Mouse (Mus musculus): ENCODE data around the gene Il11ra1. TPM values are rescaled to one million over a fixed set of nuclear protein-coding genes. Genes with fewer than 3 reads are reported as not detected.
"Not testable (repeated sequence)": the region's sequence is repeated elsewhere in the genome, so short reads cannot be mapped to it uniquely, and the experiment has no call there.

Il11ra1 gene
- polyA plus RNA-seq, 1 experiment from 2014 or later, result 40.6 TPM

DNA sequence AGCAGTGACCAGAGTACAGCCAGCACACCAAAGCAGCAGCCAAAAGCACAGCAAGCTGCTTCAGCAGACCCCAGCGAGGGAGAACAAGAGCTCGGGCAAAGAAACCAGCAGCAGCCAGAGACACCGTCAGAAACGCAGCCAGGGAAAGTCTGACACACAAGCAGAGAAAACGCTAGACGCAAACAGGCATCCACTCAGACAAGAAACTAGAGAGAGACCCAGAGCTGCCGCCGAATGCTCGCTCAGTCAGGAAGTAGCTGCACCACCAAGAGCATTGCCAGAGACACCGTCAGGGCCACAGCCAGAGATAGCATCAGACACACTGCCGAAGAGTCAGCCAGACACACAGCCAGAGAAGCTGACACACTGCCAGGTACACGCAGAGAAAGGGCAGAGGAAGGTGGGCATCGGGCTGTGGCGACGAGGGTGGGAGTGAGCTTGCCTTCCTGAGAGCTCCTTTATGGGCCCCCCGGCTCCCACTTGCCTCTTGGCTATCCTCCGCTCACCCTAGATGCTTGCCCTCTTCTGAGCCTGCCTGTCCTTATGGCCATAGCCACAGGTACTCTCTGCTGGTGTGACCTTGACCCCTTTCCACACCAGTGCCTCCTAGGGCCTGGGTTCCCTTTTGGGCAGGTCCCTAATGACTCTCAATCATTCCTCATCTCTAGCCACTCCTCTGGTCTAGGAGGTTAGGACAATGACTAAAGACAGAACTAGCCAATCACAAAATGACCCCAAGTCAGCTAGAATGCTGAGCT, 23.4 kb upstream of the Il11ra1 start:
- peak overlapping the region; percentile 63 for H3K27ac ChIP-seq
- H3K27me3 ChIP-seq (ENCODE audit: control insufficient read depth, insufficient read depth, low read length), result no peaks in the 10 kb centered on the region
- no peak overlapping the region for H3K4me3 ChIP-seq (replicated peaks; ENCODE audit: low read length)
- no peaks in the 10 kb centered on the region for H3K9me3 ChIP-seq (ENCODE audit: control insufficient read depth, low read length)
- H3K36me3 ChIP-seq (replicated peaks; ENCODE audit: control insufficient read depth, insufficient read depth), result no peaks in the 10 kb centered on the region
- H3K4me2 ChIP-seq (replicated peaks), result no peak overlapping the region
- peaks cover 79% of the 10 kb centered on the region for H3K4me1 ChIP-seq (replicated peaks; ENCODE audit: control insufficient read depth, insufficient read depth, low read length)
- DNase-seq (ENCODE audit: low spot score), result no peak
- 0 out of 2 replicates have a peak overlapping the region, but pooled peaks have one; percentile 22 for H3K9ac ChIP-seq
- whole genome bisulfite sequencing, result 66% methylated on average over 17 of the region's 17 CpGs
- no peak for ATAC-seq (ENCODE audit: low FRiP score)

GRCm38 (mm10) chr4:41677006-41677629, 22.7 kb upstream of the Il11ra1 start:
- H3K36me3 ChIP-seq (replicated peaks; ENCODE audit: control insufficient read depth, insufficient read depth), result no peaks in the 10 kb centered on the region
- DNase-seq (ENCODE audit: low spot score) (no peak), ATAC-seq (ENCODE audit: low FRiP score) (peak; percentile 51)
- no peaks in the 10 kb centered on the region for H3K27me3 ChIP-seq (ENCODE audit: control insufficient read depth, insufficient read depth, low read length)
- peak overlapping the region; percentile 53 for H3K27ac ChIP-seq
- peaks cover 75% of the 10 kb centered on the region for H3K4me1 ChIP-seq (replicated peaks; ENCODE audit: control insufficient read depth, insufficient read depth, low read length)
- H3K4me3 ChIP-seq (replicated peaks; ENCODE audit: low read length), result no peak overlapping the region
- no peak overlapping the region; the same call in 1 of the 2 replicates for H3K4me2 ChIP-seq (replicated peaks)
- WGBS, result 34% methylated on average over 13 of the region's 13 CpGs
- H3K9ac ChIP-seq, result no peak overlapping the region
- no peaks in the 10 kb centered on the region for H3K9me3 ChIP-seq (ENCODE audit: control insufficient read depth, low read length)

DNA sequence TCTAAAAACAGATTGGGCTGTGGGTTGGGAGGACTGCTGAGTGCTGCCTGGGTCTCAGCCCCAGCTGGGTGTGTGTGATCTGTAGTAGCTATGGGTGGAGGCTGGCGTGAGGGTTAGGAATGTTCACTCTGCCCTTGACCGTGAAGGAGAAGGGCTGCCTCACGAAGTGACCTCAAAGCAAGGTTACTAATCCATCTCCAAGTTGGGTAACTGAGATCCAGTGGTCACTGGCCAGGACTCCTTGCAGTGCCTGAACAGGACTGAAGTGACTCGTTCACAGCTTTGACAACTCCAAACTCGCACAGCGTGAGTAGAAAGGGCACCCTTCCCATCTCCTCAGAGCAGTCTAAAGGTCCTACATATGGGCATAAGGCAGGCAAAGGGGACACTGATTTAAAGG, 20.9 kb upstream of the Il11ra1 start:
- no peak overlapping the region for H3K4me3 ChIP-seq (replicated peaks; ENCODE audit: low read length)
- no peaks in the 10 kb centered on the region for H3K9me3 ChIP-seq (ENCODE audit: control insufficient read depth, low read length)
- H3K9ac ChIP-seq, result no peak overlapping the region
- no peak for ATAC-seq (ENCODE audit: low FRiP score)
- no peak for DNase-seq (ENCODE audit: low spot score)
- H3K27me3 ChIP-seq (ENCODE audit: control insufficient read depth, insufficient read depth, low read length), result no peaks in the 10 kb centered on the region
- whole genome bisulfite sequencing, result 76% methylated on average over 6 of the region's 6 CpGs
- no peaks in the 10 kb centered on the region for H3K36me3 ChIP-seq (replicated peaks; ENCODE audit: control insufficient read depth, insufficient read depth)
- H3K4me2 ChIP-seq (replicated peaks), result no peak overlapping the region
- no peak overlapping the region for H3K27ac ChIP-seq
- peaks cover 67% of the 10 kb centered on the region for H3K4me1 ChIP-seq (replicated peaks; ENCODE audit: control insufficient read depth, insufficient read depth, low read length)

DNA sequence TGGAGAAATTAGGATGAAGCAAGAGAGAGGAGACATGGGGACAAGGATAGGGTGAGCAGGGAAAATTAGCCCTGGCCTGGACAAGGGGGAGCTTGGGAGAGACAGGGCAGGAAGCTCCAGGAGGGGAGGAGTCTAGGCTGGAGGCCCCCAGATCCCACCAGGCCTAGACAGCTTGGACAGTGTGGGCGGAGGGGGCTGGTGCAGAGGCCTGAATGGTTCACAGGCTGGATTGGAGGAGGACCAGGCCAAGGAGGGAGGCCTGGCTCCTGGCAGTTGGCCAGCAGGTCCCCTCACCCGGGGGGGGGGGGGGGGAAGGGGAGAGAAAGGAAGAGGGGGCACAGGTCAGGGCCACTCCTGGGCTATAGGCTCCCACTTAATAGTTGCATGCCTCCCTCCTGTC, 20.5 kb upstream of the Il11ra1 start:
- no peak overlapping the region for H3K4me2 ChIP-seq (replicated peaks)
- peak; percentile 34; the same call in 1 of the 2 replicates for ATAC-seq (ENCODE audit: low FRiP score)
- no peaks in the 10 kb centered on the region for H3K9me3 ChIP-seq (ENCODE audit: control insufficient read depth, low read length)
- no peak overlapping the region for H3K9ac ChIP-seq
- H3K4me1 ChIP-seq (replicated peaks; ENCODE audit: control insufficient read depth, insufficient read depth, low read length), result peaks cover 67% of the 10 kb centered on the region
- DNase-seq (ENCODE audit: low spot score), result no peak
- no peak overlapping the region for H3K4me3 ChIP-seq (replicated peaks; ENCODE audit: low read length)
- H3K36me3 ChIP-seq (replicated peaks; ENCODE audit: control insufficient read depth, insufficient read depth), result no peaks in the 10 kb centered on the region
- WGBS, result 43% methylated on average over 1 of the region's 2 CpGs
- H3K27me3 ChIP-seq (ENCODE audit: control insufficient read depth, insufficient read depth, low read length), result no peaks in the 10 kb centered on the region
- H3K27ac ChIP-seq, result no peak overlapping the region

DNA sequence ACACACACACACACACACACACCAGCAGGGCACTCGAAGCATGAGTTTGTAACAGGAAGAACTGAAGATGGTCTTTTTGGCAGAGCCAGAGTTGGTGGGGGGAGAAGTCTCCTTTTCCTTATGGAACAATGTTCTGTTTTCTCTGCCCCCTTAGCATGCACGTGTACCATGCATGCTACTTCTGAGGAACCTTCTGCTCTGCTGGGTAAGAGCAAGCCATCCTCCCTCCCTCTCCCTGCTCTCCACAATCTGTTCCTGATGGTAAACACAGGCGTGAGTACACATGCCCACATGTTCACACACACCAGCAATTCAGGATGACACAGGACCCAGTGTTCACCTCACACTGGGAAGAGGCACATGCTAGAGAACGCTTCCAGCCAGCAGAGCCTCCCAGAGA, 18.6 kb upstream of the Il11ra1 start:
- Histone ChIP-seq H3K27ac (no peak overlapping the region), H3K27me3 (ENCODE audit: control insufficient read depth, insufficient read depth, low read length) (no peaks in the 10 kb centered on the region), H3K9me3 (ENCODE audit: control insufficient read depth, low read length) (no peaks in the 10 kb centered on the region), H3K4me1 (replicated peaks; ENCODE audit: control insufficient read depth, insufficient read depth, low read length) (peaks cover 54% of the 10 kb centered on the region), H3K4me3 (replicated peaks; ENCODE audit: low read length) (no peak overlapping the region), H3K36me3 (replicated peaks; ENCODE audit: control insufficient read depth, insufficient read depth) (no peaks in the 10 kb centered on the region), H3K9ac (no peak overlapping the region), H3K4me2 (replicated peaks) (no peak overlapping the region)
- no peak for ATAC-seq (ENCODE audit: low FRiP score)
- no peak for DNase-seq (ENCODE audit: low spot score)
- 65% methylated on average over 4 of the region's 4 CpGs for WGBS

- no peak overlapping the region for H3K4me3 ChIP-seq (replicated peaks; ENCODE audit: low read length)
- H3K9me3 ChIP-seq (ENCODE audit: control insufficient read depth, low read length), result no peaks in the 10 kb centered on the region
- no peak for ATAC-seq (ENCODE audit: low FRiP score)
- H3K27me3 ChIP-seq (ENCODE audit: control insufficient read depth, insufficient read depth, low read length), result no peaks in the 10 kb centered on the region
- no peak overlapping the region for H3K27ac ChIP-seq
- no peak for DNase-seq (ENCODE audit: low spot score)
- H3K4me1 ChIP-seq (replicated peaks; ENCODE audit: control insufficient read depth, insufficient read depth, low read length), result peaks cover 46% of the 10 kb centered on the region
- H3K9ac ChIP-seq, result no peak overlapping the region
- no peaks in the 10 kb centered on the region for H3K36me3 ChIP-seq (replicated peaks; ENCODE audit: control insufficient read depth, insufficient read depth)
- WGBS, result 57% methylated on average over 10 of the region's 10 CpGs
- H3K4me2 ChIP-seq (replicated peaks), result no peak overlapping the region
Observed at GRCm38 (mm10) chr4:41681947-41682346, 17.8 kb upstream of the Il11ra1 start.

- DNase-seq (ENCODE audit: low spot score) (no peak), ATAC-seq (ENCODE audit: low FRiP score) (no peak)
- 22% methylated on average over 6 of the region's 6 CpGs for WGBS
- H3K4me1 ChIP-seq (replicated peaks; ENCODE audit: control insufficient read depth, insufficient read depth, low read length), result peaks cover 37% of the 10 kb centered on the region
- 0 out of 2 replicates have a peak overlapping the region, but pooled peaks have one; percentile 8 for H3K9ac ChIP-seq
- no peaks in the 10 kb centered on the region for H3K36me3 ChIP-seq (replicated peaks; ENCODE audit: control insufficient read depth, insufficient read depth)
- H3K9me3 ChIP-seq (ENCODE audit: control insufficient read depth, low read length), result no peaks in the 10 kb centered on the region
- no peaks in the 10 kb centered on the region for H3K27me3 ChIP-seq (ENCODE audit: control insufficient read depth, insufficient read depth, low read length)
- H3K4me2 ChIP-seq (replicated peaks), result peak overlapping the region; percentile 45
- no peak overlapping the region for H3K4me3 ChIP-seq (replicated peaks; ENCODE audit: low read length)
- H3K27ac ChIP-seq, result peak overlapping the region; percentile 68; the same call in 1 of the 2 replicates
Observed at GRCm38 (mm10) chr4:41682789-41683188, 17.0 kb upstream of the Il11ra1 start.

GRCm38 (mm10) chr4:41683303-41683702, 16.5 kb upstream of the Il11ra1 start:
- Histone ChIP-seq H3K4me2 (replicated peaks) (peak overlapping the region; percentile 45), H3K4me1 (replicated peaks; ENCODE audit: control insufficient read depth, insufficient read depth, low read length) (peaks cover 33% of the 10 kb centered on the region), H3K4me3 (replicated peaks; ENCODE audit: low read length) (0 out of 2 replicates have a peak overlapping the region, but pooled peaks have one; percentile 13)
- 0% methylated on average over 8 of the region's 27 CpGs for WGBS
- DNase-seq (ENCODE audit: low spot score); H3K36me3 ChIP-seq (replicated peaks; ENCODE audit: control insufficient read depth, insufficient read depth); H3K27ac ChIP-seq; H3K9ac ChIP-seq; H3K9me3 ChIP-seq (ENCODE audit: control insufficient read depth, low read length); H3K27me3 ChIP-seq (ENCODE audit: control insufficient read depth, insufficient read depth, low read length): not testable (repeated sequence)
- 0 out of 2 replicates have a peak, but pooled peaks have one; percentile 13 for ATAC-seq (ENCODE audit: low FRiP score)

- H3K36me3 ChIP-seq (replicated peaks; ENCODE audit: control insufficient read depth, insufficient read depth); DNase-seq (ENCODE audit: low spot score); H3K27me3 ChIP-seq (ENCODE audit: control insufficient read depth, insufficient read depth, low read length); H3K9me3 ChIP-seq (ENCODE audit: control insufficient read depth, low read length); H3K4me3 ChIP-seq (replicated peaks; ENCODE audit: low read length); H3K9ac ChIP-seq: not testable (repeated sequence)
- H3K4me2 ChIP-seq (replicated peaks), result peak overlapping the region; percentile 42
- peak; percentile 16; the same call in 1 of the 2 replicates for ATAC-seq (ENCODE audit: low FRiP score)
- H3K27ac ChIP-seq, result peak overlapping the region; percentile 76
- WGBS, result 0% methylated on average over 20 of the region's 27 CpGs
- peaks cover 25% of the 10 kb centered on the region for H3K4me1 ChIP-seq (replicated peaks; ENCODE audit: control insufficient read depth, insufficient read depth, low read length)
Observed at GRCm38 (mm10) chr4:41684131-41684930, 15.5 kb upstream of the Il11ra1 start.
